Mouse (Mus musculus) frontal cortex, postnatal 10 days (tissue): ENCODE data around the gene Spdya.
"Not testable (repeated sequence)": the region's sequence is repeated elsewhere in the genome, so short reads cannot be mapped to it uniquely, and the experiment has no call there.

Experiments used
- DNase-seq, 2 experiments: peaks; one replicate each; pipeline ENCODE4 v3.0.0; 2022; ENCODE audit warnings: low spot score in 2 of 2, mixed read lengths in 1 of 2

Spdya gene

DNA sequence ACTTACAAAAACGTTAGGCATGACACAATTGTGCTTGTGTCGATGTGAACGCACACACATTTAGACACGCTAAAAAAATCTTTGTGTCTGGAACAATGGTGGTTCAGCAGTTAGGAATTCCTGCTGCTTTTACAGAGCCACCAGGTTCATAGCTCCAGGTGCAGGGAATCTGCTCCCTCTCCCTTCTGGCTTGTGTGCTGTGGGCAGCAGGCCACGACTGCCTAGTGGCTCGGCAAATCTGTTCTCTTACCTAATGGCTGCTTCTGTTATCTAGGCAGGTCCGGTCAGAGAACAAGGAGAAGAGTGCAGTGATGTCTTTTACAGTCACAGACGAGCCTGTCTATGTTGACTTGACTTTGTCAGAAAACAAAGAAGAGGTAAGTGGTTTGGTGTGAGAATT is 81.5 kb downstream of the Spdya start:
- DNase-seq, result no peak

DNA sequence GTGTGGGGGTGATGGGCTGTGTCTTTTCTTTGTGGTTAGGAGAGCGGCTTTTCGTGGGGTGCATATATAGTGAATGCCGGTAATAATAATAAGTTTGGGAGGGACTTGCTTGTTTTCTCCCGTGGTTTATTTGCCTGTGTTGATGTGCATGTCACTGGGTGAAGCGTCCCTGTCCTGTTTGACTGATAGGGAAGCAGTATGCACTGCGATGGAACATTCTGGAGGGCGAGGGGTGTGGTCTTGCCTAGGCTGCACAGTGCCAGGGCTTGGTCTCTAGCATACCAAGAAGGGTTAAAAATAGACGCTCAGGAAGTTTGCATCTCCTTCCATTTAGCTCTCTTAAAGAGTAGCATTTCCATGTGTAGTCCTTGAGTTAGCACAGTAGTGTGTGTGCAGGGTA is 84.9 kb downstream of the Spdya start:
- no peak for DNase-seq

- DNase-seq, result no peak
These were observed 85.9 kb downstream of the Spdya start for GRCm38 (mm10) chr17:71637750-71638265.

DNA sequence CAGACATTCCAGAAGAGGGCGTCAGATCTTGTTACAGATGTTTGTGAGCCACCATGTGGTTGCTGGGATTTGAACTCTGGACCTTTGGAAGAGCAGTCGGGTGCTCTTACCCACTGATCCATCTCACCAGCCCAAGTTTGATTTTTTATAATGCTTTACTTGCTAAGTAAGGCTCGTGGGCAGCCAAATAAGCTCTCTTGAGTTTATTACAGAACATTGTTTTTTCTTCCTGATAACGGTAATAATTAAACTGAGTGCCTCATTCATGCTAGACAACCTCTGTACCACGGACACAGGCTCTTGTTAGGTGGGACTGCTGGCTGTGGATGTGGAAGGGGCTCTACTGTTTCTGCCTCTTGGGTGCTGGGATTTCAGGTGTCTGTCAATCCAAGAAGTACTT is 87.2 kb downstream of the Spdya start:
- DNase-seq, result not testable (repeated sequence)
